Mouse (Mus musculus): ENCODE results near the gene Gp9. TPM values are rescaled to one million over a fixed set of nuclear protein-coding genes. Genes with fewer than 3 reads are reported as not detected.

Gene Gp9
- total RNA-seq, 2 experiments from 2014 or later: 18.4 to 58.3 TPM

- no peak for ATAC-seq (replicated peaks; ENCODE audit: low FRiP score, poor library complexity, severe bottlenecking)
Measured at GRCm38 (mm10) chr6:87780546-87781301, 2.9 kb downstream of the Gp9 start.

GRCm38 (mm10) chr6:87784033-87784432 lies 6.2 kb downstream of the Gp9 start:
- ATAC-seq (replicated peaks; ENCODE audit: low FRiP score, poor library complexity, severe bottlenecking): no peak

DNA sequence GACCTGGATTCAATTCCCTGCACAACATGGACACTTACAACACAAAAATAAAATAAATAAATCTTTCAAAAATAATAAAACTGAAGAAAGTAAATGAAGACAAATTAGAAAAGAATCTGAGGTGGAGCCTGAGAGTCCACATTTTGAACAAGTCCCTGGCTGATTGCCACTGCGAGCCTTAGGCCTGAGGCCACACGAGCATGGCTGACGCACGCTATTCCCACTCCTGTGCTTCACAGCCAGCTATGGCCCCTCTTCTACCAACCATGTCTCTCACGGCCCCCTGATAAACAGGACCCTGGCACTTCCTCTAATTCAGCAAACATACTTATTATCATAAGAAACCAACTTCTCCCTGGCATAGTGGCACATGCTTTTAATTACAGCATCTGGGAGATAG lies 8.7 kb downstream of the Gp9 start:
- no peak for ATAC-seq (replicated peaks; ENCODE audit: low FRiP score, poor library complexity, severe bottlenecking)

- 0 out of 2 replicates have a peak, but pooled peaks have one; percentile 15 for ATAC-seq (replicated peaks; ENCODE audit: low FRiP score, poor library complexity, severe bottlenecking)
Measured at GRCm38 (mm10) chr6:87787108-87787890, 9.4 kb downstream of the Gp9 start.

- ATAC-seq (replicated peaks; ENCODE audit: low FRiP score, poor library complexity, severe bottlenecking): no peak
Measured at GRCm38 (mm10) chr6:87788266-87788895, 10.5 kb downstream of the Gp9 start.

GRCm38 (mm10) chr6:87788896-87789587 lies 11.2 kb downstream of the Gp9 start:
- no peak for ATAC-seq (replicated peaks; ENCODE audit: low FRiP score, poor library complexity, severe bottlenecking)

DNA sequence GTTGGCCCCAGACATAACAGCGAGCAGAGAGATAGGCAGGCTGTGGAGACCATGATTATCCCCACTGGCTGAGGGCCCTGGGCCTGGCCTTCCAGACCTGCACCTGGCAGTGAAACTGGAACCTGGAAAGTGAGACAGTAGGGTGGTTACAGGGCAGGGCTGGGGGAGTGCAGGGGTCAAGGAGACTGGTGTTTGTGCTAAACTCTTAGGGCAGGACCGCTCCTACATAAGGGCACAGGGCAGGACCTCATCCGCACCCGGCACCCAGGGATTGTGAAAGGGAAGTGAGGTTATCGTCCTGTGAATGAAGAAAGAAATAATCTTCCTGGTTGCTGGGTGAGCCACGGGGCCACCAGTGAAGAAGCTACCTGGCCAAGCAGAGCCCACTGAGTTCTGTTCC lies 11.9 kb downstream of the Gp9 start:
- ATAC-seq (replicated peaks; ENCODE audit: low FRiP score, poor library complexity, severe bottlenecking): no peak

DNA sequence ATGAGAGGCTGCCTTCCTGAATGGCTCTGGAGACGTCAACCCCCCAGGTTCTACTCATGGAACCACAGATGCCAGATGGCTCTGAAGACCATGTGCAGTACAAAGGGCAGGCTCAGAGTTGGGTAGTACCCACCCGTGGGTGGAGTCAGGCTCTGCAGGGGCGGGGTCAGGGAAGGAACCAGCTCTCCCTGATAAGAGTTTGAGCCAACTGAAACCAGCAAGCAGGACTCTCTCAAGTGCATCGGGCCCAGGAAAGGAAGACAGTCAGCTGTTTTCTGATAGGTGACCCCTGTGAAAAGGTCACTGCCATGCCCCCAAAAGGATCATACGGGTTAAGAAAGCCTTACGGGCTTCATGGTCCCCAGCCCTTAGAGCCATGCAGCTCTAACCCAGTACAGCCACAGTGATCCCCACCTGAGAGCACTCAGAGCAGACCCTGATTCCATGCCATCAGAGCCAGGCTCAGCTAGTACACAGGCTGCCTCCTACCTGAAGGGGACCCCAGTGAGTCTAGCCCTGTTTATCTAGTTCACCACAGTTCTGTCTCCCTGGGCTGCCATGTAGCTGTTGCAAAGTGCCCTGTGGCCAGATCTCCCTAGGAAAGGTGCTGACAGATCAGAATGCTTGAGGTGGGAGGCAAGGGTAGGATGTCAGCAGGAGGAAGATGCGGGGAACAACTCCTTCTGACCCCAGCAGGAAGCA lies 13.1 kb downstream of the Gp9 start:
- peak; percentile 88 for ATAC-seq (replicated peaks; ENCODE audit: low FRiP score, poor library complexity, severe bottlenecking)

DNA sequence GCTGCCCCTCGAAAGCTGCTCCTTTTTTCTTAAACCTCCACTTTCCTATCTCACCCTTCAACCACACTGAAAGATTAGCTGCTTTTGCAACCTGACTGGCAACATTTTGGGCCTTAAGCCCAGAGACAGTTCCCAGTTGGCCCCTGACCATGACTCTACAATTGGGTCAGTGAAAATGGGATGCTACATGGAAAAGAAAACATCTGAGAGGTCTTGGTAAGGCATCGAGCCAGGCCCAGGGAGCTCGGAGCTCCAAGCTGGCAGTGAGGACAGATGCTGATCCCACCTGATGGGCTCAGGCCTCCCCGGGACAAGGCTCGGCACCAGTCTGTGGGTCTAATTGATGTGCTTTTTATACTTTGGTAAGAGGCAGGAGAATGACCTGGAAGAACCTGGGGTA lies 14.0 kb downstream of the Gp9 start:
- no peak for ATAC-seq (replicated peaks; ENCODE audit: low FRiP score, poor library complexity, severe bottlenecking)

DNA sequence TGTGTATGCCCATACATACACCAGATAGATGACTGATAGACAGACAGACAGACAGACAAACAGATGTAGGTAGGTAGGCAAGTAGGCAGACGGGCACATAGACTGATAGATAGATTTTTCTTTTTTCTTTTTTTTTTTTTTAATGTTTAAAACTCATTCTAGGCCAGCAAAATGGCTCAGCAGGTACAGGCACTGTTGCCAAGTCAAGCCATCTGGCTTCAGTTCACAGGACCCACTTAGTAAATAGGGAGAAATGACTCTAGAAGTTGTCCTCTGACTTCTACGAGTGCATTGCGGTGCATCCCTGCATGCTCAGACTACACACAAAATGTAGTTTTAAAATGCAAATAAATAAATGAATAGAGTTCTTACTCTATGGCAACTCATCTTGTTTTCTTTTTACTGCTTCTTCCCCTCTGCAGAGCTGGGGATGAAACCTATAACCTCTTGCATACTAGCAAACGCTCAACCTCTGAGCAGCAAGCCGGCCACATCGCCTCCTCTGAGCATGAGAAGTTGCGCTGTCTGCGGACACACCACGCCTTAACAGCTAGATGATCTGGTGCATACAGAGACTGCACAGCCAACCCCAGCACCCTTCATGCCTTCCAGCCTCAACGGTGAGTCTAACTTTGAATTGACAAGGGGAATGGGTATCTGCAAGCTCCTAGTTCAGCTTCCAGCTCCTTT lies 16.1 kb downstream of the Gp9 start:
- ATAC-seq (replicated peaks; ENCODE audit: low FRiP score, poor library complexity, severe bottlenecking): no peak

GRCm38 (mm10) chr6:87795385-87796150 lies 17.7 kb downstream of the Gp9 start:
- ATAC-seq (replicated peaks; ENCODE audit: low FRiP score, poor library complexity, severe bottlenecking): no peak

- ATAC-seq (replicated peaks; ENCODE audit: low FRiP score, poor library complexity, severe bottlenecking): peak; percentile 60
Measured at GRCm38 (mm10) chr6:87796251-87796880, 18.5 kb downstream of the Gp9 start.

DNA sequence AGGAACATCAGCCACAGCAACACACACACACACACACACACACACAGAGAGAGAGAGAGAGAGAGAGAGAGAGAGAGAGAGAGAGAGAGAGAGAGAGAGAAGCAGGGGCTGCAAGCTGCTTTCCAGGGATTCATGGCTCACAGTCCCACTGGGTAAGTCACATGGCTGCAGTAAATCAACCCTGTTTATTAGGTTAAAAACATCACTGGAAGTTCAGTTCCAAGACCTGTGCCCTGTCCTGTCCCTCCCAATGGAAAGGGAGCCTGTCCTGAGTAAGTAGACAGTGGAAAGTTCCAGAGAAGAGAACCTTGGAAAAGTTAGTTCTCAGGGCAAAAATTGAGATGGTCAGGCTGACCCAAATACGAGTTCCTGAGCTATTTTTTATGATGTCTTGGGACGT lies 19.4 kb downstream of the Gp9 start:
- no peak for ATAC-seq (replicated peaks; ENCODE audit: low FRiP score, poor library complexity, severe bottlenecking)

GRCm38 (mm10) chr6:87799576-87799975 lies 21.7 kb downstream of the Gp9 start:
- ATAC-seq (replicated peaks; ENCODE audit: low FRiP score, poor library complexity, severe bottlenecking): peak; percentile 80

GRCm38 (mm10) chr6:87802462-87802861 lies 24.6 kb downstream of the Gp9 start:
- ATAC-seq (replicated peaks; ENCODE audit: low FRiP score, poor library complexity, severe bottlenecking): no peak

DNA sequence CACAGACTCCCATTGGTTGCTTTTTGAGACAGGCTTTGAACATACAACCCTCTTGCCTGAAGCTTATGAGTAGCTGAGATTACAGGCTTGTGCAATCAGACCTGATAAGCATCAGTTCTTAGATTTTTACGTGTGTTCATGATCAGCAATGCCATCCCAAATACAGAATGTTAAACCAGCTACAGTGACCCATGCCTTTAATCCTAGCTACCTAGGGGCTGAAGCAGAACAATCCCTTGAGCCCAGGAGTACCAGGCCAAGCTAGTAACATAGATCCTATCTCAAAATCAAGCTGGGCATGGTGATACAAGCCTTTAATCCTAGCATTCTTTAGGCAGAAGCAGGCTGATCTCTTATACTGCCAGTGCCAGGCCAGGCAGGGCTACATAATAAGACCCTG lies 26.2 kb downstream of the Gp9 start:
- ATAC-seq (replicated peaks; ENCODE audit: low FRiP score, poor library complexity, severe bottlenecking): no peak

GRCm38 (mm10) chr6:87804886-87805285 lies 27.0 kb downstream of the Gp9 start:
- no peak for ATAC-seq (replicated peaks; ENCODE audit: low FRiP score, poor library complexity, severe bottlenecking)

DNA sequence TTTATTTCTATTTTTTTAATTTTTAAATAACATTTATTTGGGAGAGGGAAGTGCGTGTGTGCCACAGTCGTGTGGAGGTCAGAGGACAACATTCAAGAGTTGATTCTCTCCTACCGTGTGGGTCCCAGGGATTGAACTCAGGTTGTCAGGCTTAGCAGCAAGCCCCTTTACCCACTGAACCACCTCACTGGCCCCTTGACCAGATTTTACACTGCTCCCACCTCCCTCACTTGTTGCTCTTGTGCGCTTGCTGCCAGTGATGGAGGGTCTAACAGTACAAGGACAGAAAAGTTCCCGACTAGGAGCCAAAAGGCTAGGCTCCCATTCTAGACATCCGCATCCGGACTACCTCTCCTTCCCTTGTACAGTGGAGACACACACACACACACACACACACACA lies 27.6 kb downstream of the Gp9 start:
- no peak for ATAC-seq (replicated peaks; ENCODE audit: low FRiP score, poor library complexity, severe bottlenecking)
